Mouse (Mus musculus) myocyte (in vitro differentiated cells): ENCODE measurements around the gene Frmd8. TPM values are rescaled to one million over a fixed set of nuclear protein-coding genes. Genes with fewer than 3 reads are reported as not detected.
"Not testable (repeated sequence)": the region's sequence is repeated elsewhere in the genome, so short reads cannot be mapped to it uniquely, and the experiment has no call there.

Experiments used
- H3K27me3 ChIP-seq: one replicate; pipeline ENCODE4 v1.6.1; 2011; ENCODE audit not compliant: control insufficient read depth, insufficient read depth, insufficient read length
- H3K36me3 ChIP-seq: one replicate; pipeline ENCODE4 v1.6.1; 2011; ENCODE audit not compliant: control insufficient read depth, insufficient read depth
- H3K4me2 ChIP-seq: one replicate; pipeline ENCODE4 v1.6.1; 2011; ENCODE audit warnings: low read depth, control low read depth
- H3K4me3 ChIP-seq: one replicate; pipeline ENCODE4 v1.5.1; 2011; ENCODE audit warnings: mild to moderate bottlenecking, control low read depth, moderate library complexity
- H3K79me2 ChIP-seq: one replicate; pipeline ENCODE4 v1.6.1; 2011; ENCODE audit not compliant: control insufficient read depth, insufficient read depth
- H3ac ChIP-seq: one replicate; pipeline ENCODE4 v1.6.1; 2011; ENCODE audit not compliant: control insufficient read depth, insufficient read length
- CEBPB ChIP-seq: IDR thresholded peaks from 2 replicates; pipeline ENCODE4 v1.6.1; 2011; ENCODE audit warnings: mild to moderate bottlenecking, moderate library complexity; ENCODE audit not compliant: poor library complexity, insufficient read depth, severe bottlenecking
- E2F4 ChIP-seq: IDR thresholded peaks from one replicate; pipeline ENCODE4 v1.6.1; 2011; ENCODE audit warnings: mild to moderate bottlenecking, control low read depth, moderate library complexity; ENCODE audit not compliant: insufficient read depth
- MAX ChIP-seq: IDR thresholded peaks from one replicate; pipeline ENCODE4 v1.6.1; 2011; ENCODE audit warnings: low read depth, mild to moderate bottlenecking, control low read depth
- MYOD1 ChIP-seq, 3 experiments: IDR thresholded peaks; one replicate each; pipeline ENCODE4 v1.6.1; 2011; ENCODE audit warnings: control low read depth in 2 of 3, low read depth in 2 of 3, mild to moderate bottlenecking in 2 of 3, moderate library complexity in 1 of 3; ENCODE audit not compliant: insufficient read length in 2 of 3, control insufficient read depth in 1 of 3
- MYOG ChIP-seq, 3 experiments: IDR thresholded peaks; one replicate each; pipeline ENCODE4 v1.6.1; 2011; ENCODE audit warnings: control low read depth in 2 of 3, low read depth in 2 of 3, mild to moderate bottlenecking in 2 of 3; ENCODE audit not compliant: insufficient read length in 2 of 3, control insufficient read depth in 1 of 3, insufficient read depth in 1 of 3
- POLR2A ChIP-seq: IDR thresholded peaks from one replicate; pipeline ENCODE4 v1.6.1; 2011; ENCODE audit warnings: low read depth, mild to moderate bottlenecking, control low read depth, moderate library complexity; ENCODE audit not compliant: insufficient read length
- POLR2AphosphoS2 ChIP-seq: IDR thresholded peaks from one replicate; pipeline ENCODE4 v1.6.1; 2011; ENCODE audit warnings: low read depth, control low read depth; ENCODE audit not compliant: insufficient read length
- REST ChIP-seq: IDR thresholded peaks from one replicate; pipeline ENCODE4 v1.6.1; 2011; ENCODE audit warnings: mild to moderate bottlenecking, control low read depth, moderate library complexity; ENCODE audit not compliant: insufficient read depth, insufficient read length
- SRF ChIP-seq: IDR thresholded peaks from one replicate; pipeline ENCODE4 v1.6.1; 2011; ENCODE audit warnings: low read depth; ENCODE audit not compliant: control insufficient read depth, insufficient read length
- TCF12 ChIP-seq: IDR thresholded peaks from one replicate; pipeline ENCODE4 v1.6.1; 2011; ENCODE audit warnings: mild to moderate bottlenecking, control low read depth; ENCODE audit not compliant: poor library complexity, insufficient read depth, severe bottlenecking
- TCF3 ChIP-seq: IDR thresholded peaks from one replicate; pipeline ENCODE4 v1.6.1; 2011; ENCODE audit warnings: low read depth, control low read depth; ENCODE audit not compliant: insufficient read length
- USF1 ChIP-seq: IDR thresholded peaks from one replicate; pipeline ENCODE4 v1.6.1; 2011; ENCODE audit warnings: low read depth, mild to moderate bottlenecking, control low read depth, moderate library complexity
- polyA plus RNA-seq: library from polyadenylated mRNA; unstranded; fragments of >200 nt; fragmentation: generic; extraction: Trizol; gene quantifications from one replicate; pipeline ENCODE4 v1.2.1, GENCODE M21; 2012; ENCODE audit warnings: missing spikeins

The Frmd8 gene
- polyA plus RNA-seq, 1 experiment: 22.3 TPM

DNA sequence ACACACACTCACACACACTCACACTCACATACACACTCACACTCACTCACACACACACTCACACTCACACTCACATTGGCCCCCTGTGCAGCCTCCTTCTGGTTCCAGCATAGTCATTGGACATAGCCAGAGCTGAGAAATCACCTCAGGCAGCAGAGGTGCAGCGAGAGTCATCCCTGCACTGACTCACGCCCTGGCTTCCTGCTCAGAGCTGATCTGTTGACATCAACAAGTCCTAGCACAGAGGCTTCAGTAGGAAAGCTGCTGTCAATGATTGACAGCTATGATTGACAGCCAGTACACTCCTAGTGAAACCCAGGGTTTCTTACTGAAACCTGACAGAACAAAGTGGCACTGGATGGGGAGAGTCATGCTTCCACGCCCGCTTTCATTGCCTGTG lies 59.1 kb downstream of the Frmd8 start:
- Histone ChIP-seq H3K4me2 (peak overlapping the region; percentile 68), H3K79me2 (peaks cover 20% of the 10 kb centered on the region), H3K36me3 (no peaks in the 10 kb centered on the region), H3K27me3 (no peaks in the 10 kb centered on the region), H3ac (no peak overlapping the region), H3K4me3 (no peak overlapping the region)
- no peak for TF ChIP-seq POLR2A
- no peak for TF ChIP-seq E2F4
- TF ChIP-seq POLR2AphosphoS2: no peak
- no peak for TF ChIP-seq CEBPB
- no peak for TF ChIP-seq TCF12
- no peak for TF ChIP-seq SRF
- no peak for TF ChIP-seq MYOD1 (IDR thresholded peaks at IDR 0.05; ENCODE audit: control insufficient read depth in 1 of 3, insufficient read length in 2 of 3, low read depth in 2 of 3)
- TF ChIP-seq REST: no peak
- no peak for TF ChIP-seq USF1
- TF ChIP-seq MYOG (IDR thresholded peaks at IDR 0.05; ENCODE audit: control insufficient read depth in 1 of 3, insufficient read depth in 1 of 3, insufficient read length in 2 of 3, low read depth in 2 of 3): no peak
- TF ChIP-seq TCF3: no peak
- no peak for TF ChIP-seq MAX

DNA sequence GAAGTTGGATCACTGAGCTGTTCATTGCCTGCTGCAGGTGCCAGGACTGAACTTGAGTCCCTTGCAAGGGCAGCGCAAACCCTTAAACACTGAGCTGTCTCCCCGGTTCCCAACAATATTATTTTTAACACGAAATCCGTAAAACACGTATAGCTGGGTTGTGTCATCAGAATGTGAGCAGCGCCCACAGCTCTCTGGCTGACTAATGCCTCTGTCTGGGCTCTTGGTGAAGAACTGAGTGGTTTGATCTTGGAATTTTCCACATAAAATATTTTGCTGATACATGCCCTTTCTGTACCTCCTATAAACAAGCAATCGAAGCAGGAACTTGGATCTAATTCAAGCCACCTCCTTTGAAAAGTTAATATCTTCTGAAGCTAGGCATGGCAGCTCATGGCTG lies 60.1 kb downstream of the Frmd8 start:
- Histone ChIP-seq H3K4me2 (peak overlapping the region; percentile 68), H3K79me2 (peaks cover 20% of the 10 kb centered on the region), H3K27me3 (no peaks in the 10 kb centered on the region), H3K36me3 (no peaks in the 10 kb centered on the region), H3ac (no peak overlapping the region), H3K4me3 (no peak overlapping the region)
- TF ChIP-seq CEBPB (peak; percentile 65), TCF3 (no peak), TCF12 (no peak)

DNA sequence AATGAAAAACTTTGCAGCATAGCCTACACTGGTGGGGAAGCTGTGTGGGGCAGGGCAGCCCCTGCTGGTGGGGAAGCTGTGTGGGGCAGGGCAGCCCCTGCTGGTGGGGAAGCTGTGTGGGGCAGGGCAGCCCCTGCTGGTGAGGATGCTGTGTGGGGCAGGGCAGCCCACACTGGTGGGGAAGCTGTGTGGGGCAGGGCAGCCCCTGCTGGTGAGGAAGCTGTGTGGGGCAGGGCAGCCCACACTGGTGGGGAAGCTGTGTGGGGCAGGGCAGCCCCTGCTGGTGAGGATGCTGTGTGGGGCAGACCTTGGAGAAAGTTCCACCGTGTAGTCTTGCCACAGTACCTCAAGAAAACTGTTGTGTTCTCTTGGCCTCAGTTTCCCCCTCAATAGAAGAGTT lies 61.0 kb downstream of the Frmd8 start:
- peaks cover 20% of the 10 kb centered on the region for H3K79me2 ChIP-seq
- H3K4me2 ChIP-seq: peak overlapping the region; percentile 70
- H3K4me3 ChIP-seq, H3K36me3 ChIP-seq, H3K27me3 ChIP-seq, H3ac ChIP-seq: not testable (repeated sequence)

DNA sequence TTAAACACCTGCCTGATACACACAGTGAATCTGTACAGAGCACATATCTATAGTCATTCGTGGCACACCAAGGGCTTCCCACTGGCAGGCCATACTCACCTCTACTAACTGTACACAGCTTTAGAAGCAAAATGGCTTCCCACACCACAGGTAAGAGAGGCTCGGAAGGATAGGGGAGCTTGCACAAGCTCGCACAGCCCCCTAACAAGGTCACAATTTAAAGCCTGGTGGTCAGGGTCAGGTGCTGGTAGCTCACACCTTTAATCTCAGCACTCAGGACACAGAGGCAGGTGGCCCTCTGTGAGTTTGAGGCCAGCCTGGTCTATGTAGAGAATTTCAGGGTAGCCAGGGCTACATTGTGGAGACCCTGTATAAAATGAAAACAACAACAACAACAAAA lies 61.5 kb downstream of the Frmd8 start:
- H3K4me3 ChIP-seq: no peak overlapping the region
- no peak overlapping the region for H3ac ChIP-seq
- H3K27me3 ChIP-seq: no peaks in the 10 kb centered on the region

DNA sequence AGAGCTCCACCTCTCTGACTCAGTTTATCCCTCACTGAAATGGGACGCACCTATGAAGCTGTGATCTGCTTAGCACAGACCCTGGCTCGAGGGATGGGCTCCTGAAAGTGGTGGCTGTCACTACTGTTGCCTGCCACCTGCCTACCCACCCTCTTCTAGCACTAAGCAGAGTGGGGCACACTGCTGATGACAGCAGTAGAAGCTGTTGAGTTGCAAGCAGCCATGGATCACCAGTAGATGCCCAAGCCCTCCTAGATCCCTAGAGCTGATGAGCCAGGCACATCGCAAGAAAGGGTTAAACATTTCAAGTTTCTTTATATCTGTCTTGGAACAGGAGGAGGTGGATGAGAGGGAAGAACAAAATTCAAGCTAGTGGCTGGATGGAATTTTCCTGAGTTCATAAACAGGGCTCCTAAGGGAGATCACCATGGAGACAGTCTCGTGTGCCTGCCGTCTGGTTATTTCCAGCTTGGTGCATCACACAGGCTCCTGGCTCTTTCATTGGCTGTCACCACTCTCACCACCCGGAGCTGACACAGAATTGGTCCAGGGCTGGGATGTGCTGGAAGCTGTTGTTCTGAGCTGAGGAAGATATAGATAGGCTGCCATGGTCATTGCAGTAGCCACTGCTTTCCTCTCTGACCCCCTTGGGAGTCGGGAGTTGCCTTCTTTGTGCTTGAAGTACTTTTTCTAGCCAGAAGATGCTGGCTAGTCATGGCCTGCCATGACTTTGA lies 63.1 kb downstream of the Frmd8 start:
- Histone ChIP-seq H3K36me3 (no peaks in the 10 kb centered on the region), H3K4me2 (peak overlapping the region; percentile 99), H3K27me3 (no peaks in the 10 kb centered on the region), H3K4me3 (peak overlapping the region; percentile 16), H3ac (peak overlapping the region; percentile 8), H3K79me2 (peaks cover 16% of the 10 kb centered on the region)
- TF ChIP-seq USF1 (no peak), MYOG (IDR thresholded peaks at IDR 0.05; ENCODE audit: control insufficient read depth in 1 of 3, insufficient read depth in 1 of 3, insufficient read length in 2 of 3, low read depth in 2 of 3) (peak in 1 of 3 experiments; percentile 14), SRF (no peak), POLR2A (peak; percentile 83), MAX (no peak), CEBPB (no peak), REST (no peak), TCF3 (no peak), E2F4 (no peak), POLR2AphosphoS2 (peak; percentile 90), TCF12 (no peak), MYOD1 (IDR thresholded peaks at IDR 0.05; ENCODE audit: control insufficient read depth in 1 of 3, insufficient read length in 2 of 3, low read depth in 2 of 3) (peak in 1 of 3 experiments; percentile 55)

More for the DNA sequence above, 61.5 kb downstream of the Frmd8 start:
- no peaks in the 10 kb centered on the region for H3K36me3 ChIP-seq
- H3K4me2 ChIP-seq: peak overlapping the region; percentile 70
- no peak for TF ChIP-seq POLR2A
- no peak for TF ChIP-seq MYOD1 (IDR thresholded peaks at IDR 0.05; ENCODE audit: control insufficient read depth in 1 of 3, insufficient read length in 2 of 3, low read depth in 2 of 3)
- no peak for TF ChIP-seq REST
- no peak for TF ChIP-seq MAX
- no peak for TF ChIP-seq USF1
- TF ChIP-seq MYOG (IDR thresholded peaks at IDR 0.05; ENCODE audit: control insufficient read depth in 1 of 3, insufficient read depth in 1 of 3, insufficient read length in 2 of 3, low read depth in 2 of 3): no peak
- no peak for TF ChIP-seq CEBPB
- TF ChIP-seq TCF12: no peak
- TF ChIP-seq POLR2AphosphoS2: no peak
- TF ChIP-seq E2F4: no peak
- TF ChIP-seq SRF: no peak
- H3K79me2 ChIP-seq: peaks cover 20% of the 10 kb centered on the region
